Mouse (Mus musculus): ENCODE data around the gene Nufip2.
"Not testable (repeated sequence)": the region's sequence is repeated elsewhere in the genome, so short reads cannot be mapped to it uniquely, and the experiment has no call there.

DNA sequence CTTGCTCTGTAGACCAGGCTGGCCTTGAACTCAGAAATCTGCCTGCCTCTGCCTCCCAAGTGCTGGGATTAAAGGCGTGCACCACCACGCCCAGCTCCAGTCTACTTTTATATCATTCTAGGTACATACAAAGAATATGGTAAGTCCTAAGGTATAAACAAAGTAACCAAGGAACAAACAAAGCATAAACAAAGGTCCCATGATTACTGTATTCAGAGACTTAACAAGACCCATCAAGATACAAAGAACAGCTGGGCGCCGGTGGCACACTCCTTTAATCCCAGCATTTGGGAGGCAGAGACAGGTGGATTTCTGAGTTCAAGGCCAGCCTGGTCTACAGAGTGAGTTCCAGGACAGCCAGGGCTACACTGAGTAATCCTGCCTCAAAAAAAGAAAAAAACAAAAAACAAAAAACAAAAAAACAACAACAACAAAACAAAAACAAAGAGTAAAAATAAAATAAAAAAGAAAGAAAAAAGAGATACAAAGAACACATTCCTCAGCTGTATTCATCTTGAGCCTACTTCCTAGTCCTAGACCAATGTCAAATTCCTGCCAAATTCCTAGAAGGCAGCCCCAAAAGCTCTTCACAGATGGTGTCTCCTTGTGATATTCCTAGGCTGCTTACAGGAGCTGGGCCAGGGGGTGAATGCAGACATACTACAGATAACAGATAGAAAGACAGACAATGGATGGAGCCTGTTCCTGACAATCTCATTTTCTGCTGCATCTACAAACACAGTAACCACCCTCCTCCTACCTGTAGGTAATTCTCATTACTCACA, 32.4 kb upstream of the Nufip2 start:
- TF ChIP-seq CTCF (IDR thresholded peaks at IDR 0.05; ENCODE audit: borderline replicate concordance, control insufficient read depth, extremely low read depth, insufficient read depth, low read length, poor library complexity); POLR2A (IDR thresholded peaks at IDR 0.05; ENCODE audit: control insufficient read depth, extremely low read depth, insufficient read depth, low read length, poor library complexity): not testable (repeated sequence)

All from thymus, adult 2 months (tissue).